Mouse (Mus musculus) adrenal gland, postnatal 10 days (tissue): ENCODE measurements at regions not wholly inside any gene's neighbourhood (a gene's known extent, or its start where the extent isn't known, plus 50 kb on each side); places are given as distances from the start of the nearest gene placed in this dataset.

ENCODE experiments used
- DNase-seq: peaks from one replicate; pipeline ENCODE4 v3.0.0; 2021; ENCODE audit warnings: mixed read lengths

- no peak for DNase-seq
These were observed 151.8 kb upstream of the Atxn1 start for GRCm38 (mm10) chr13:46116576-46116975.

GRCm38 (mm10) chr13:46104971-46105370 is 140.2 kb upstream of the Atxn1 start:
- no peak for DNase-seq

- no peak for DNase-seq
These were observed 133.8 kb upstream of the Atxn1 start for GRCm38 (mm10) chr13:46098621-46099020.

- DNase-seq: no peak
These were observed 133.3 kb upstream of the Atxn1 start for GRCm38 (mm10) chr13:46098131-46098530.

- DNase-seq: peak; percentile 49
These were observed 132.2 kb upstream of the Atxn1 start for GRCm38 (mm10) chr13:46096968-46097367.

- no peak for DNase-seq
These were observed 131.6 kb upstream of the Atxn1 start for GRCm38 (mm10) chr13:46096416-46096815.

- DNase-seq: no peak
These were observed 128.0 kb upstream of the Atxn1 start for GRCm38 (mm10) chr13:46092787-46093186.

- no peak for DNase-seq
These were observed 126.3 kb upstream of the Atxn1 start for GRCm38 (mm10) chr13:46091109-46091508.

GRCm38 (mm10) chr13:46088237-46088636 is 123.4 kb upstream of the Atxn1 start:
- DNase-seq: no peak

GRCm38 (mm10) chr13:46087663-46088062 is 122.9 kb upstream of the Atxn1 start:
- no peak for DNase-seq

- no peak for DNase-seq
These were observed 112.1 kb upstream of the Atxn1 start for GRCm38 (mm10) chr13:46076879-46077278.

- no peak for DNase-seq
These were observed 106.9 kb upstream of the Atxn1 start for GRCm38 (mm10) chr13:46071670-46072069.

- DNase-seq: no peak
These were observed 104.8 kb upstream of the Atxn1 start for GRCm38 (mm10) chr13:46069571-46069970.

GRCm38 (mm10) chr13:46062758-46063157 is 98.0 kb upstream of the Atxn1 start:
- DNase-seq: no peak

- DNase-seq: no peak
These were observed 95.1 kb upstream of the Atxn1 start for GRCm38 (mm10) chr13:46059870-46060269.

- DNase-seq: peak; percentile 51
These were observed 94.1 kb upstream of the Atxn1 start for GRCm38 (mm10) chr13:46058862-46059261.

- DNase-seq: no peak
These were observed 93.5 kb upstream of the Atxn1 start for GRCm38 (mm10) chr13:46058341-46058740.

GRCm38 (mm10) chr13:46055410-46055809 is 90.6 kb upstream of the Atxn1 start:
- no peak for DNase-seq

GRCm38 (mm10) chr13:46043568-46043967 is 78.8 kb upstream of the Atxn1 start:
- DNase-seq: peak; percentile 34

- DNase-seq: no peak
These were observed 78.2 kb upstream of the Atxn1 start for GRCm38 (mm10) chr13:46043016-46043415.

- no peak for DNase-seq
These were observed 77.4 kb upstream of the Atxn1 start for GRCm38 (mm10) chr13:46042224-46042623.

GRCm38 (mm10) chr13:46041475-46041874 is 76.7 kb upstream of the Atxn1 start:
- no peak for DNase-seq

GRCm38 (mm10) chr13:46040062-46040461 is 75.3 kb upstream of the Atxn1 start:
- no peak for DNase-seq

- DNase-seq: no peak
These were observed 73.9 kb upstream of the Atxn1 start for GRCm38 (mm10) chr13:46038441-46039331.
